Mouse (Mus musculus) urinary bladder, postnatal 10 days (tissue): ENCODE results near the gene Arf3.

Experiments used
- DNase-seq: peaks from one replicate; pipeline ENCODE4 v3.0.0; 2022; ENCODE audit warnings: low spot score

Gene Arf3

DNA sequence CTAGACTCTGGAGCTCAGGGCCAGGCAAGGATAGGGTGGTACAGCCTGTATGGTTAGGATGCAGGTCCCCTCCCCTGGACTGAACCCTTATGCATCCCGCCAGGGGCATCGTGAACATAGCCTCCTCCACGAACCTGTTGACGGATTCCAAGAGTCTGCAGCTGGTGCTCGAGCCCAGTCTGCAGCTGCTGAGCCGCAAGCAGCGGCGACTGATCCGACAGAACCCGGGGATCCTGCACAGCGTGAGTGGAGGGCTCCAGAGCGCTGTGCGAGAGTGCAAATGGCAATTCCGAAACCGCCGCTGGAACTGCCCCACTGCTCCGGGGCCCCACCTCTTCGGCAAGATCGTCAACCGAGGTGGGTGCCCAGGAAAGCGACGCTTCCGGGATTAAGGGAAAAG lies 27.7 kb upstream of the Arf3 start:
- DNase-seq = no peak

GRCm38 (mm10) chr15:98789661-98790535 lies 26.9 kb upstream of the Arf3 start, which contains the start of gene Wnt1:
Gene Wnt1, plus strand, starts transcription at chr15:98789857.
- DNase-seq = no peak

- DNase-seq = no peak
Measured at GRCm38 (mm10) chr15:98788972-98789660, 26.1 kb upstream of the Arf3 start.

- no peak for DNase-seq
Measured at GRCm38 (mm10) chr15:98787930-98788329, 24.9 kb upstream of the Arf3 start.

DNA sequence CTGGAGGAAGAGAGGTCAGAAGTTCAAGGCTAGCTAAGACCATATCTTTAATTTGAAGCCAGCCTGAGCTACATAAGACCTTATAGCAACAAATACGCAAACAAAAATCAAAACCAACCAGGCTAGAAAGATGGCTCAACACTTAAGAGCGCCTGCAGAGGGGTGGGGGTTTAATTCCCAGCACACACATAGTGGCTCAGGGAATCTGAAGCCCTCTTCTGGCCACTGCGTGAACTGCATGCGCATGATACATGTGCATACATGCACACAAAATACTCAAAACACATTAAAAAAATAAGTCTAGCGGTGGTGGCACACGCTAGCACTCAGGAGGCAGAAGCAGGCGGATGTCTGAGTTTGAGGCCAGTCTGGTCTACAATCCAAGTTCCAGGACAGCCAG lies 22.7 kb upstream of the Arf3 start:
- no peak for DNase-seq

DNA sequence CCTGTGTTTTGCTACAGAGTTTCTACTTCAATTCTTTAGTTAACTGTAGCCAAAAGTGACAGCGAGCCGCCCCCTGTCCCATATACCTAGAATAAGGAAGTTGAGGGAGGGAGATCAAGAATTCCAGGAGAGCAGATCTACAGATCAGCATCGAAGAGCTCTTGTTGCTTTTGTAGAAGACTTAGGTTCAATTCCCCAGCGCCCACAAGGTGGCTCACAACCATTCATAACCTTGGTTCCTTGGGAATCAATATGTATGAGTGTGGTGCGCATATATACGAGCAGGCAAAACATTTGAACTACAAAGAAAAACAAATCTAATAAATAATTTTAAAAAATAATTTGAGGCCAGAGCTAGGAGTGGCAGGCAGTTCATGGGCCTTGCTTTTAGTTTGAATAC lies 18.2 kb upstream of the Arf3 start:
- no peak for DNase-seq

GRCm38 (mm10) chr15:98780573-98780972 lies 17.6 kb upstream of the Arf3 start:
- no peak for DNase-seq

DNA sequence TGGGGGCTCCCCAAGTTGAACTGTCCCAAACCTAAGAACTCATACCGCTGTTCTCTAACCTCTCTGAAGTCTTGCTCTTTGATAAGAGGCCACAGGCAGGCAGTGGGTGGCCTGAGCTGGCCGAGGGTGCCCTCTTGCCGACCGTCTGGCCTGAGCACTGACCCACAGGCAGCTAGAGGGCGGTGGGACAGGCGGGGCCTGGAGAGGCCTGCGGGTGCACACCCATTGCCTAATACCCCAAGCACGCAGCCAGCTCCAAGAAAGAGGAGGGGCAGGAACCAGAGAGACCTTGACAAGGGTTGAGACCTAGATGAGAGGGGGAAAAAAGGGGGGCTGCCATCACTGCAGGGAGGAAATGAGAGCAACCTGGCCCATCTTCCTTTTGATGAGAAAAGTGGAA lies 17.1 kb upstream of the Arf3 start:
- DNase-seq = no peak

DNA sequence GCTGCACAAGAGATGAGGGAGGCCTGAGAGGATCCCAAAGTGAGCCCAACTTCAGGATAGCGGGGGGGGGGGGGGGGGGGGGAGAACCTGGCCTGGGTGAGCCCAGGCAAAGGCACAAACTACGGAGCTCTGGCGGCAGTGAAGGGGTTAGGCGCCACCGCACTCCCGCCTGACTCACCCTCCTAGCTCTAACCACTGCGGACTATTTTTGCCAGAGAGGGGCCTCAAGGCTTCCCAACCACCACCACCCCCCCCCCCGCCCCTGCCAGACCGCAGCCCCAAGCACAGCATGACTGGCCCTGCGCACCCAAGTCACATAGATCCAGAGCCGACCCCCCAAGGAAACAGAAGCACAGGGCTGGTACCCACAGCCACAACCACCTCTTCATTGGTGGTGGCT lies 15.8 kb upstream of the Arf3 start:
- no peak for DNase-seq

DNA sequence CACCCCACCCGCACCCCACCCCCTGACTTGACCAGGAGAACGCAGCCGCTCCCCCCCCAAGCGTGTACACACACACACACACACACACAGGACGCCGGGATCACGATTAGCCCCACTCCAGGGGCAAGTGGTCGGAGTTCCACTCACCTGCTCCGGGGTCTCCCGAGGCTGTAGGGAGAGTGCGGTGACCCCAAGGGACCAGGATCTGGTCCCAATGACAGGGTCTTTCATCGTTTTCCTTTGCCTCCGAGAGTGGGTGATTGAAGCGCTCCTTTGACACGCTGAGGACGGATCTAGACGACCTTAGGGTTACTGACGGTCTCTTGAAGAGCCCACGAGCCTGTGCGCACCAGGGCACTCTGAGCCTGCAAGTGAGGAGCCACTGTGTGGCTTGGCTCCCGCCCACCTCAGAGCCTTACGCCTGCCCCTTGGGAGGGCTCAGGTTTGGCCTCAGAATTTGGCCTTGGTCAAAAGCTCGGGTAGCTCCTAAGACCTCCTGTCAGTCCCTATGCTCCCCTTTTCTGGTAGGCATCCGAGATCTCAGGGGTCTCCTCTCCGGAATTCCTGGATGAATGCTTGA lies 15.3 kb upstream of the Arf3 start:
- DNase-seq = no peak

GRCm38 (mm10) chr15:98777762-98778161 lies 14.7 kb upstream of the Arf3 start, which contains the start of gene Wnt10b:
Gene Wnt10b, minus strand, starts transcription at chr15:98778150.
- DNase-seq = no peak

- no peak for DNase-seq
Measured at GRCm38 (mm10) chr15:98777005-98777616, 14.1 kb upstream of the Arf3 start.

- no peak for DNase-seq
Measured at GRCm38 (mm10) chr15:98776280-98777004, 13.4 kb upstream of the Arf3 start.

DNA sequence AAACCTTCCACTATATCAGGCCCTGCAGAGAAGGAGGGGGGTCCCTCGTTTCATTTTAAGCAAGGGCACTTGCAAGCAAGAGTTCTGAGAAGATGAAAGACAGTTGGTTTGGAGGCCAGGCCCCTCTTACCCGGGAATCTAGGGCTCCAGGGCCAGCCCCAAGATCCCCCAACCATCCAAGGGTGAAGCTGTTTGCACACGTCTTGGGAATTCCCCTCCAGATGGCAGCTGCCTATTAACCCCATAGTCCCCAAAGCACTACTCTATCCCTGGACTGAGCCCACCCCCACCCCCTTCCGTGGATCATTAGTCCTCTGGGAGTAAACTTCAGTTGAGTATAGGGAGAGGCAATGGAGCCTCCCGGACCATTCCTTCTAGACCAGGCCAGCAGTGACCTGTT lies 12.5 kb upstream of the Arf3 start:
- DNase-seq = no peak

DNA sequence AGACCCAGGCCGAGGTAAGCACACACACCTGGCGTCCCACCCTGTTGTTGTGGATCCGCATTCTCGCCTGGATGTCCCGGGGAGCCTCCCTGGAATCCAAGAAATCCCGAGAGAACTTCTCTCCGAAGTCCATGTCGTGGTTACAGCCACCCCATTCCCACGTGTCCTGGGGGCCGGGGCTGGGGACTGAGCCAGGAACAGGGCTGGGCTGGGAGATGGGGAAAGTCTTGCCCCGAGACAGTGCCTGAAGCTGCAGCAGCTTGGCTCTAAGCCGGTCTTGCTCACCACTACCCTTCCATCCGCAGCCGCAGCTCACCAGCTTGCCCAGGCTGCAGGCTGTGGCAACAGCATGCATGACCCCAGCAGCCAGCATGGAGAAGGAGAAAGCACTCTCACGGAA lies 11.1 kb upstream of the Arf3 start:
- no peak for DNase-seq

GRCm38 (mm10) chr15:98772511-98773211 lies 9.6 kb upstream of the Arf3 start:
- no peak for DNase-seq

DNA sequence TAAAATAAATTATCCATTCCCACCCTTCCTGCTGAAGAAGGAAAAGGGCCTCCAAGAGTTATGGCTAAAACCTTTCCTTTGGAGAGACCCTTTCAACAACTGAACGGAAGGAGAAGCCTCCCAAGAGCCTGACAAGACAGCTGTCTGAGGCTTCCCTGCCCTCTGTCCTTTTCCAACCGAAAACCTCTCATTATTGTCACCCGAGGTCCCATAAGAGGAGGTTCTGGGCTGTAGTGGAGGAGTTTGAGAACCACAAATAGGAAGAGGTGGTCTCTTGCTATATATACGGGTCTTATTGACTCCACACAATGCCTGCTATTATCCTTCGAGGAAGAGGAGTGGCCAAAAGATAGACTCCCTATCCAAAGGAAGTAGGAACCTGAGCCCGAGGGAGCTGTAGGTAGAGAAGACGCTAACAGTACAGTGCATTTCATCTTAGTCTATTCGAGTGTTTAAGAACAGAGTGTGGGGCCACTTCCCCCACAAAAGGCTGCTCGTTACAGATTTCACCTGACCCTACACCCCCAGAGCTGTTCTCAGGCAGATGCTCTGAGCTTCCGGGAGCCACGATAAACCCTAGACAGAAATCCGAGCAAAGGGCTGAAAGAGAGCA lies 8.9 kb upstream of the Arf3 start:
- no peak for DNase-seq

- no peak for DNase-seq
Measured at GRCm38 (mm10) chr15:98768259-98768658, 5.2 kb upstream of the Arf3 start.

DNA sequence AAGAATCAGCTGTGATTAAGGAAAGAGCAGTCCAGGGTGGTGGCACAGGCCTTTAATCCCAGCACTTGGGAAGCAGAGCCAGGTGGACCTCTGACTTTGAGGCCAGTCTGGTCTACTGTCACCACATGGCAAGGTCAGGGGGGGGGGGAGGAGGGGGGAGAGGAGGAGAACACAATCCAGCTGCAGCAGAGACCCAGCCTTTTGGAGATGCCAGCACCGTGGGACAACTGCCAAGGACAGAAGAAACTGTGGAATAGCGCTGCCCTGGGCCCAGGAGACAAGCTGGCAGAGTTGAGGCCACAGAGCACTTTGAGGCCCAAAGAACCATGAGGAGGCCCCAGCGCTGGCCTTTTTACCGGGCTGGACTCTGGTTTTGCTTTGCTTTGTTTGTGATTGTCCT lies 2.9 kb upstream of the Arf3 start:
- DNase-seq = no peak

- no peak for DNase-seq
Measured at GRCm38 (mm10) chr15:98762201-98762621, 803 bp downstream of the Arf3 start.

- DNase-seq = no peak
Measured at GRCm38 (mm10) chr15:98754125-98754524, 8.9 kb downstream of the Arf3 start.
